24 mouse cellular contexts compared by ENCODE assay signal in genomic region chr7:116123597-116123985, GRCm38 (mm10). TPM values are rescaled to one million over a fixed set of nuclear protein-coding genes. Genes with fewer than 3 reads are reported as not detected.
DNase-seq lines count a peak whose midpoint lies in the region; ATAC-seq and TF ChIP-seq lines count a peak whose summit lies in the region.
"Had no signal": no experiment of that assay in that cellular context is flagged by ENCODE, and none has a peak within 500 bp of the region (broad histone marks: within the 10 kb centered on the region; RNA-seq: fewer than 3 reads in every experiment).

No protein-coding gene starts in this region.

- 57% methylated on average over 2 of the region's 2 CpGs for WGBS in forebrain, embryonic 16.5 days
- 87% methylated on average over 2 of the region's 2 CpGs for WGBS in forebrain, embryonic 13.5 days
- WGBS in limb, embryonic 15.5 days, result 45% methylated on average over 2 of the region's 2 CpGs
- WGBS in intestine, postnatal 0 days, result 76% methylated on average over 2 of the region's 2 CpGs

- TF ChIP-seq POLR2A in cortical plate, adult 2 months (IDR thresholded peaks at IDR 0.05; ENCODE audit: extremely low read depth, insufficient read depth, low read length), result no peak

- no peak for TF ChIP-seq CTCF in cortical plate, adult 2 months (IDR thresholded peaks at IDR 0.05; ENCODE audit: extremely low read depth, insufficient read depth, low read length)
- no peak for TF ChIP-seq CTCF in intestine, postnatal 0 days (IDR thresholded peaks at IDR 0.05; ENCODE audit: low read depth)

- H3K27me3 ChIP-seq in forebrain, embryonic 16.5 days (replicated peaks; ENCODE audit: control insufficient read depth, insufficient read depth, low read length), result no peaks in the 10 kb centered on the region
- H3K27me3 ChIP-seq in forebrain, embryonic 13.5 days, result no peaks in the 10 kb centered on the region
- no peaks in the 10 kb centered on the region for H3K27me3 ChIP-seq in limb, embryonic 15.5 days
- H3K27me3 ChIP-seq in intestine, postnatal 0 days (replicated peaks; ENCODE audit: control insufficient read depth, insufficient read depth, low read length), result no peaks in the 10 kb centered on the region
- H3K27me3 ChIP-seq: heart, embryonic 12.5 days; kidney, embryonic 15.5 days; liver, embryonic 15.5 days; neural tube, embryonic 12.5 days had no signal

- H3K4me2 ChIP-seq in forebrain, embryonic 16.5 days (ENCODE audit: low read length), result no peak overlapping the region
- no peak overlapping the region for H3K4me2 ChIP-seq in forebrain, embryonic 13.5 days
- H3K4me2 ChIP-seq in limb, embryonic 15.5 days, result no peak overlapping the region
- H3K4me2 ChIP-seq in intestine, postnatal 0 days (replicated peaks; ENCODE audit: low read depth), result no peak overlapping the region
- H3K4me2 ChIP-seq: heart, embryonic 12.5 days; kidney, embryonic 15.5 days; liver, embryonic 15.5 days; midbrain, embryonic 11.5 days; neural tube, embryonic 12.5 days had no signal

- no peak overlapping the region for H3K9ac ChIP-seq in forebrain, embryonic 16.5 days (replicated peaks; ENCODE audit: low read depth, low read length)
- H3K9ac ChIP-seq in forebrain, embryonic 13.5 days, result no peak overlapping the region
- no peak overlapping the region for H3K9ac ChIP-seq in limb, embryonic 15.5 days
- no peak overlapping the region for H3K9ac ChIP-seq in intestine, postnatal 0 days (ENCODE audit: low read depth, low read length)
- H3K9ac ChIP-seq: heart, embryonic 12.5 days; kidney, embryonic 15.5 days; liver, embryonic 15.5 days; neural tube, embryonic 12.5 days had no signal

- no peak for ATAC-seq in forebrain, embryonic 16.5 days
- ATAC-seq in forebrain, embryonic 13.5 days, result no peak
- ATAC-seq in limb, embryonic 15.5 days (ENCODE audit: insufficient number of reproducible peaks, low FRiP score, low TSS enrichment, low read depth), result no peak
- no peak for ATAC-seq in intestine, postnatal 0 days

- H3K27ac ChIP-seq in forebrain, embryonic 16.5 days (ENCODE audit: low read length), result 0 out of 2 replicates have a peak overlapping the region, but pooled peaks have one; percentile 2
- no peak overlapping the region for H3K27ac ChIP-seq in forebrain, embryonic 13.5 days
- H3K27ac ChIP-seq in cortical plate, adult 2 months (ENCODE audit: insufficient read depth, low read length), result peak overlapping the region; percentile 79; the same call in 1 of the 2 replicates
- H3K27ac ChIP-seq in limb, embryonic 15.5 days, result peak overlapping the region; percentile 73
- H3K27ac ChIP-seq in intestine, postnatal 0 days (ENCODE audit: low read depth, low read length), result no peak overlapping the region
- H3K27ac ChIP-seq: kidney, embryonic 15.5 days; liver, embryonic 15.5 days; macrophage; neural tube, embryonic 12.5 days; stomach, postnatal 0 days had no signal

- H3K36me3 ChIP-seq in forebrain, embryonic 16.5 days (ENCODE audit: control insufficient read depth, insufficient read depth), result no peaks in the 10 kb centered on the region
- peaks cover 11% of the 10 kb centered on the region; the same call in 1 of the 2 replicates for H3K36me3 ChIP-seq in forebrain, embryonic 13.5 days (ENCODE audit: poor library complexity, severe bottlenecking)
- no peaks in the 10 kb centered on the region for H3K36me3 ChIP-seq in limb, embryonic 15.5 days
- H3K36me3 ChIP-seq in intestine, postnatal 0 days (ENCODE audit: control insufficient read depth, insufficient read depth), result peaks cover 36% of the 10 kb centered on the region; the same call in 1 of the 2 replicates
- H3K36me3 ChIP-seq: liver, embryonic 15.5 days; neural tube, embryonic 12.5 days had no signal

- H3K4me3 ChIP-seq in forebrain, embryonic 16.5 days (replicated peaks; ENCODE audit: low read length), result no peak overlapping the region
- no peak overlapping the region for H3K4me3 ChIP-seq in forebrain, embryonic 13.5 days
- no peak overlapping the region for H3K4me3 ChIP-seq in cortical plate, adult 2 months (ENCODE audit: insufficient read depth, low read length)
- no peak overlapping the region for H3K4me3 ChIP-seq in limb, embryonic 15.5 days
- no peak overlapping the region for H3K4me3 ChIP-seq in intestine, postnatal 0 days (ENCODE audit: low read depth, low read length)
- H3K4me3 ChIP-seq: heart, embryonic 12.5 days; kidney, embryonic 15.5 days; liver, embryonic 15.5 days; neural tube, embryonic 12.5 days had no signal

- intact Hi-C loops in left cerebral cortex, postnatal 36 days (cut with DNase I), result no loop called here

- H3K9me3 ChIP-seq in forebrain, embryonic 16.5 days (ENCODE audit: control insufficient read depth, low read length), result no peaks in the 10 kb centered on the region
- H3K9me3 ChIP-seq in forebrain, embryonic 13.5 days (replicated peaks), result no peaks in the 10 kb centered on the region
- H3K9me3 ChIP-seq in limb, embryonic 15.5 days, result no peaks in the 10 kb centered on the region
- no peaks in the 10 kb centered on the region for H3K9me3 ChIP-seq in intestine, postnatal 0 days (ENCODE audit: control insufficient read depth)
- H3K9me3 ChIP-seq: kidney, embryonic 15.5 days; liver, embryonic 15.5 days; neural tube, embryonic 12.5 days had no signal

- H3K4me1 ChIP-seq in forebrain, embryonic 16.5 days (replicated peaks; ENCODE audit: control insufficient read depth, insufficient read depth, low read length), result peaks cover 27% of the 10 kb centered on the region
- peaks cover 21% of the 10 kb centered on the region for H3K4me1 ChIP-seq in forebrain, embryonic 13.5 days
- H3K4me1 ChIP-seq in cortical plate, adult 2 months (ENCODE audit: control insufficient read depth, insufficient read depth, low read length), result peaks cover 4% of the 10 kb centered on the region
- peaks cover 25% of the 10 kb centered on the region for H3K4me1 ChIP-seq in limb, embryonic 15.5 days
- H3K4me1 ChIP-seq in intestine, postnatal 0 days (replicated peaks; ENCODE audit: control insufficient read depth, insufficient read depth, low read length), result no peaks in the 10 kb centered on the region
- H3K4me1 ChIP-seq: heart, embryonic 12.5 days; kidney, embryonic 15.5 days; liver, embryonic 15.5 days had no signal

- peak; percentile 18 for DNase-seq in left cerebral cortex, postnatal 36 days (ENCODE audit: low spot score in 2 of 2)
- no peak for DNase-seq in left cerebral cortex, adult 8-10 months (ENCODE audit: low spot score in 2 of 2)
- DNase-seq: adrenal gland, postnatal 36 days; cerebellum, adult 11 months; cerebellum, adult 9-11 months; gastrocnemius, postnatal 25 days; heart, adult 18-20 months; heart, postnatal 10 days; kidney, adult 11 months; kidney, postnatal 36 days; liver; right cerebral cortex, postnatal 14 days had no signal

RNA-seq across cellular contexts. Expression of gene Gm4353, which starts 39.2 kb away (rescaled TPM):
- 1.2 and 1.5 TPM in 2 replicates for polyA plus RNA-seq in forebrain, embryonic 16.5 days (2015; fragmentation: Nextera tagmentation; extraction: Ambion mirVana)
- polyA plus RNA-seq in forebrain, embryonic 13.5 days (2015; fragmentation: Nextera tagmentation; extraction: Ambion mirVana), result 0.57 and 1.6 TPM in 2 replicates
- total RNA-seq in left cerebral cortex, postnatal 36 days (2021), result 1 to 10 TPM; 2.6 to 4.7 TPM
- total RNA-seq in left cerebral cortex, adult 8-10 months (2022), result 1 to 10 TPM; 2.7 to 3.7 (median 3.2) TPM
- polyA plus RNA-seq in cortical plate, adult 2 months (2012; rRNA removed), result 1.1 and 1.2 TPM in 2 replicates
- 0.51 and 1.2 TPM in 2 replicates for polyA plus RNA-seq in limb, embryonic 15.5 days (2015; fragmentation: Nextera tagmentation; extraction: Ambion mirVana)
- 0.13 and 0.30 TPM in 2 replicates for polyA plus RNA-seq in intestine, postnatal 0 days (2015; fragmentation: Nextera tagmentation; extraction: Ambion mirVana)

Comparison
In these comparisons a context has a peak if more than half of its experiments do, and no peak if none do; other contexts are left out.
1. H3K27ac ChIP-seq: peak in forebrain, embryonic 16.5 days (single experiment), cortical plate, adult 2 months (single experiment) and limb, embryonic 15.5 days (single experiment); none in forebrain, embryonic 13.5 days (single experiment) and intestine, postnatal 0 days (single experiment).
2. DNase-seq: peak in left cerebral cortex, postnatal 36 days (2 of 2); none in left cerebral cortex, adult 8-10 months (0 of 2).